Mouse (Mus musculus) subcutaneous adipose tissue, adult 2 months (tissue): ENCODE results near the gene Kxd1. TPM values are rescaled to one million over a fixed set of nuclear protein-coding genes. Genes with fewer than 3 reads are reported as not detected.

Experiments
- polyA plus RNA-seq: library from polyadenylated mRNA; depleted of rRNA; stranded (reverse); fragments of >200 nt; gene quantifications from 2 replicates; pipeline ENCODE4 v1.2.3, GENCODE M21; 2012; ENCODE audit warnings: low replicate concordance; rRNA removed

Kxd1 gene
- polyA plus RNA-seq: 103 and 119 TPM in 2 replicates

DNA sequence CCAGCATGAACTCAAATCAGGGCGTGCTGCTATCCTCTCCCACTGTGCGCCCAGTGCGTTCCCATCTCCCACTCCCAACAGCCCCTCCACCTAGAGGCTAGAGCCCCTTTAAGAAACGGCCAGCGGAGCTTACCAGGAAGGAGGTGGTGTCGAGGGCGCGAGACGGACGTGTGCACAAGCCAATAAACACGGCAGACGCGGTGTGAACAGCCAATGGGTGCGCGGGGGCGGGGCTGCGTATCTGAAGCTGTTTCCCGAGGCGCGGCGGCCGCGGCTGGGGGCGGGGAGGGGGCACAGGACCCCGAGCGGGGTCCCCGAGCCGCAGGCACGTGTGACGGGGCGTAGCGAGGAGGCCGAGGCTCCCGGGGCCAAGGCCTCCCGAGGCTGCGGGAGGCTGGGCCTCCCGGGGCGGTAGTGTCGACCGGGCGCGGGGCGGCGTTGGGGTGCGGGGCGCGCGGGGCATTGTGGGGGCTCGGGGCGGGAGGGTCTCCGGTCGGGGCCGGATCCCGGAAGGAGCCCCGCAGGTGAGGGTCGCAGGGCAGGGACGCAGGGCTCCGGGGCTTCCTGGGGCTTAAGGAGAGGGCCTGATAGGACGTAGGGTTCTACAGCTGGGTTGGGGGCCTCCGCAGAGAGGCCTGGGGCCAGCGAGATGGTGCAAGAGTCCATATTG is at the start of gene Kxd1, which contains the start of gene Fkbp8:
Gene Kxd1 (minus strand): TSS at position 445 of the 670 bp plus-strand sequence.
Gene Fkbp8 (plus strand): TSS at position 213 of the 670 bp plus-strand sequence.

DNA sequence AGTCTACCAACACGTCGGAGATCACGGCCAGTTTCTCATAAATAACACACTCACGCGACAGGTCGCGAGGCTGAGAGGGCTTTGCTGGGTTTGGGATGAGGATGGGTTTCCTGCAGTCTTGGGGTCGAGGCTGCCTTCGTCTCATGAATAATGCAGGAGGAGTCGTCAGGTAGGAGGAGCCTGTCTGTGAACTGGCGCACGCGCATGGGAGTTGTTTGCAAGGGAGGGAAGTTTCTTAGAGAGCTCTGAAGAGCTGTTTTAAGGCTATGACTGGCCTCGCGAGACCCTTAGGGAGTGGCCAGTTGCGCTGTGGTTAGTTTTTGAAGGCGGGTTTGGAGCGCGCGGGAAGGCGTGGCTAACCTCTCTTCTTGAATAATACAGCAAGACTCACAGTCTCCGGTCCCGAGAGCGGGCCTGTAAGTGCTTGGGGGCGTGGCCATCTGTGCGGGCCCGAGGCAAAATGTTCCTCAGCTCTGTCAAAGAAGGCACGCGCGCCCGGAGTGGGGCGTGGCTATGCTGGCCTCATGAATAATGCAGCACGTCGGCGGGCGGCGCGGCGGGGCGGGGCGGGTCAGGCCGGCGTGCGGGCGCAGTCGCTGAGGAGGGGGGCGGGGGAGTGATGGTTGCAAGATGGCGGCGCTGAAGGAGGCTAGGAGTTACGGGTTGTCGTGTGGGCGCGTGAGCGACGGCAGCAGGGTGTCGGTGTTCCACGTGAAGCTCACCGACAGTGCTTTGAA is 11.5 kb upstream of the Kxd1 start, which contains the start of gene Ell:
Gene Ell (plus strand): TSS at position 381 of the 737 bp plus-strand sequence.

DNA sequence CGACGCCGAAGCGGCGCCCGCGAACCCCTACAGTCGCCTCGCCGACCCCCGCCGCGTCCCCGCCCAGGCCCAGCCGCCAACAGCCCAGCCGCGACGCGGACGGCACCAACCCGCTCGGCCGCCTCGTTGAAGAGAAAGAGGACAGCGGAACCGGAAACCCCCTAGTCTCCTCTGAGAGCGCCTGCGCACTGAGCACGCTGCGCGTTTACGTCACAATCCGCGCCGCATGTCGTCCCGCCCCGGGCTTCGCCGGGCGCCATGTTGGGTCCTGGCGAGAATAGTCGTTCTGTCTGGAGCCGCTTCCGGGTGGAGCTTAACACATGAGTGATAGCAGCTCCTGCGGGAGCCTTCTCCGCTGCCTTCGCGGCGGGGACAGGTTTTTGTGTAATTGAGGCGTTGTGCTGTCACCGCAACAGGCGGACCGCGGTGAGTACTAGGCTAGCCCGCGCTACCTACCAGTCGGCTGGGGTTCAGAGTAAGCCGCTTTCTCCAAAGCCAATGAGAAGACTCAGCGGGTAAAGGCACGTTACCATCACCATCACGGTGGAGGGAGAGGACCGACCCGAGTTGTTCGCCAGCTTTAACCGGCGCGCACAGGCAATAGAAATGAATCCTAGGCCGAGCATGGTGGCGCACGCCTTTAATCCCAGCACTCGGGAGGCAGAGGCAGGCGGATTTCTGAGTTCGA is 17.4 kb downstream of the Kxd1 start, which contains the start of gene Uba52:
Gene Uba52 (minus strand): TSS at position 574 of the 688 bp plus-strand sequence.

DNA sequence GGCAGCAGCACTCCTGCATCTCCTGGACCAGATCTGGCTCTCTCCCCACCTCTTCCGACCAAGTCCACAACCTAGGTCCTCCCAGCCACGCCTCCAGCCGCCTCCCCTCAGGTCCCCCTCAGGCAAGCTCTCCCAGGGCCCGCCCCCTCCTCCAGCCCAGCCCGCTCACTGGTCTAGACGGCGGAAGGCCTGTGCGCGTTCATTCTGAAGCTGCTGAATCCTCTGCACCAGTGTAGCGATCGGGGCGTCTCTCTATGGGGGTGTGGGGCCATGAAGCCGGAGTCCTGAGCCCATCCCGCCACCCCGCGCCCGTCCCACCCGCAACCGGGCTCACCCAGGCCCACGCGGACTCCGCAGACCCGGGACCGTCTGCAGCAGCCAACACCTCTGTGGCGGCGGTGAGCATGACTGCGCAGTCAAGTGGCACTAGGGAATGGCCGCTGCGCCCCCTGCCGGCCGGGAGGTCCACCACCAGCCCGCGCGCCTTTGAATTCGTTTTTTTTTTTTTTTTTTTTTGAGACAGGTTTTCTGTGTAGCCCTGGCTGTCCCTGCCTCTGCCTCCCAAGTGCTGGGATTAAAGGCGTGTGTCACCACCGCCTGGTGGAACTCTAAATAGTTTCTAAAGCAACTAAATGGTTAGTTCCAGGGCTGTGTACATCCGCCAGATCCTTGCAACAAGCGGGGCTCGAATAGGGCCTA is 21.3 kb downstream of the Kxd1 start, which contains the start of gene Rex1bd:
Gene Rex1bd (minus strand): TSS at position 425 of the 699 bp plus-strand sequence.

DNA sequence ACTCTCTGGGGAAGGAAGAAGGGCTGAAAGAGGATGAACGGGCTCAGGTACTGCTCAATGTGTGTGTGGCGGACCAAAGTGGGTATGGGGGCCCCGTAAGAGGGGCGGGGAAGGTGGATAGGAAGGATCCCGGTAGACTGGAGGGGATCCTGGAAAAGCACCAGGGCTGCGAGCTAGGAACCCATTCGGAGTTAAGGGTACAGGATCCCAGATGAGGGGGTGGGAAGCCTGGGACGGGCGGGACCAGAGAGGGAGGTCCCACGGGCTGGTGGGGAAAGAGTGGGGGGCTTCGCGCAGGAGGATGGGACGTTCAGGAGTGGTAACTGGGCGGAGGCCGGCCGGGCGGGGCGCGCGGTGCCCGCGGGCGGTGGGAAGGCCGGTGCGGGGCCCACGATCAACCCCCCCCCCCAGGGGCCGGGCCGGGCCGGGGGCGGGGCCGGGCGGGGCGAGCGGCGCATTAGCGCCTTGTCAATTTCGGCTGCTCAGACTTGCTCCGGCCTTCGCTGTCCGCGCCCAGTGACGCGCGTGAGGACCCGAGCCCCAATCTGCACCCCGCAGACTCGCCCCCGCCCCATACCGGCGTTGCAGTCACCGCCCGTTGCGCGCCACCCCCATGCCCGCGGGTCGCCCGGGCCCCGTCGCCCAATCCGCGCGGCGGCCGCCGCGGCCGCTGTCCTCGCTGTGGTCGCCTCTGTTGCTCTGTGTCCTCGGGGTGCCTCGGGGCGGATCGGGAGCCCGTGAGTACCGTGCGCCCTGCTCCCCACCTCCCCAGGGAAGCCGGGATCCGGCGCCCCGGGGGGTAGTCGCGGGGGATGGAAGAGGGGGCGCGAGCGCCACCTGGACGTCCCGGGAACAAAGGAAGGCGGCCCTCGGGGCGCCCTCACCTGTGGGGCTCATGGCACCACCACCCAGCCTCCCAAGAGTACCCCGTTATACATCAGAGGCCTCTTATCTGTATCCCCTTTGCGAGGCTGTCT is 34.8 kb downstream of the Kxd1 start, which contains the start of gene Crlf1:
Gene Crlf1 (plus strand): TSS at position 495 of the 977 bp plus-strand sequence.

DNA sequence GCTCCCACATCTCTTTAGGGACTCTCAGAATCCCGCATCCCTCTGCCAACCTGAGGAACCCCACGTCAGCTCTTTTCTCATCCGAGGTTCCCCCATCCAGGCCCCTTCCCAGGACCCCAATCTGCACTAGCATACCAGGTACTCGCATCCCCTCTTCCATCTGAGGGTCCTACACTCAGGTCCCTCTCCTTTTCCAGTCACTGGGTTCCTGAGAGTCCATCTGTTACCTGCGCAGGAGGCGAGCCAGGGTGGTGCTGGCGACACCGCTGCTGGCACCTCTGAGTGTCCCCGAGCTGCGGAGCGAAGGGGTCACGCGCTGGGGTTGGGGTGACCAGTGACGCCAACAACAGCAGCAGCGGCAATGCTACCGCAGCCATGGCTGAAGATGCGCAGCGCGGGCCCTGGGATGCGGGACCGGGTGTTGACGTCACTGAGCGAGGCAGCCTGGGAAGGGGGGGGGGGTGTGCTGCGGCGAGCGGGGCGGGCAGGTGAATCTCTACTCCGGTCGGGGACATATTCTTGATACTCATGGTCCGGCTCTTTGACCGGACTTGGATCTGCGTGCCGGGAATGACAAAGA is 40.7 kb downstream of the Kxd1 start, which contains the start of gene Tmem59l:
Gene Tmem59l (minus strand): TSS at position 418 of the 580 bp plus-strand sequence.

DNA sequence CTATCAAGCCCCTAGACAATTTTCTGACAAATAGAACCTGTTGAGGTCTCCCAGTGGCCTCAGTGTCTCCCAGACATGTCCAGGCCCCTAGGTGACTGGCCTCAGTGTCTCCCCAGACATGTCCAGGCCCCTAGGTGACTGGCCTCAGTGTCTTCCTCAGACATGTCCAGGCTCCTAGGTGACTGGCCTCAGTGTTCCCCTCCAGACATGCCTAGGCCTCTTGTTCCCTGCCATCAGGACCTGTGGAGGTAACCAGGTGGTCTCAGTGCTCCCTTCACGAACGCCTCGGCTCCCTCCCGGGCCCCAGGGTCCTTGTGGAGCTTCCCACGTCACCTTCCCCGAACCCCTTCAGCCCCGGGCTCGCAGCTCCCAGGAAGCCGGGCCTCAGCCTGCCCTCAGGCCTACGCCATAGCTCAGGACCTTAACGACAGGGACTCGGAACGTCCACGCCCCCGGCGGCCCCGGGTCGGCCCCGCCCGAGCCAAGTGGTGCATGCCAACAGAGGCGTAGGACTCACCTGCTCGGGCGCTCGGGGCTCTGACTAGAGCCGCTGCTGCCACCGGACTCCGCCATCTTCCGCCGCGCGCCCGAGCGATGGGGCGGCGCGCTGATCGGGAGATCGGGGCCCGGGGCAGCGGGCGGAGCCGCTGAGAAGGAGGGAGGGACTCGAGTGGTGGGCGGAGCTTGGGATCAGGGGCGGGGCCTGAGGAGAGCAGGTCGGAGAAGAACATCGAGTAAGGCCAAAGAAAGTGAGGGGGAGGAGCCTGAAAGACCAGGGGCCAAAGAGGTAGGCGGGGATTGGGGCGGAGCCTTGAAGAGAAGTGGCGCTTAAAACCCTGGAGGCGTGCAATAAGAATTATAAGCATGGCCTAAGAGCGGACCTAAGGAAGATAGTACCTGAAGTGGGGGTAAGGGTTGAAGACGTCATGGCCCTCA is 51.2 kb downstream of the Kxd1 start, which contains the start of gene Klhl26:
Gene Klhl26 (minus strand): TSS at position 636 of the 936 bp plus-strand sequence.

Other genes with a start within 250 kb of the Kxd1 start
- gene Homer3, start 245.1 kb downstream of the Kxd1 start, polyA plus RNA-seq: 41.4 and 54.4 TPM in 2 replicates
- gene Ddx49, start 225.5 kb downstream of the Kxd1 start, polyA plus RNA-seq: 39.0 and 64.2 TPM in 2 replicates
- 327 and 352 TPM in 2 replicates for gene Cope, start 225.4 kb downstream of the Kxd1 start, polyA plus RNA-seq
- gene Cers1, start 212.2 kb downstream of the Kxd1 start, polyA plus RNA-seq: 1.3 and 8.5 TPM in 2 replicates
- gene Gdf1, start 198.1 kb downstream of the Kxd1 start, polyA plus RNA-seq: 0.53 and 1.3 TPM in 2 replicates
- gene Upf1, start 174.7 kb downstream of the Kxd1 start, polyA plus RNA-seq: 24.6 and 43.5 TPM in 2 replicates
- 1.2 TPM in 2 replicates for gene Comp, start 154.4 kb downstream of the Kxd1 start, polyA plus RNA-seq
- 13.5 and 36.3 TPM in 2 replicates for gene Crtc1, start 88.4 kb downstream of the Kxd1 start, polyA plus RNA-seq
- gene Klhl26, start 51.0 kb downstream of the Kxd1 start, polyA plus RNA-seq: 34.4 and 65.1 TPM in 2 replicates
- gene Tmem59l, start 40.6 kb downstream of the Kxd1 start, polyA plus RNA-seq: 7.8 TPM in 1 of 2 replicates, not detected in the other
- 2.6 and 5.6 TPM in 2 replicates for gene Crlf1, start 34.8 kb downstream of the Kxd1 start, polyA plus RNA-seq
- 210 and 310 TPM in 2 replicates for gene Rex1bd, start 21.2 kb downstream of the Kxd1 start, polyA plus RNA-seq
- 477 and 704 TPM in 2 replicates for gene Uba52, start 17.2 kb downstream of the Kxd1 start, polyA plus RNA-seq
- gene Fkbp8, start 232 bp downstream of the Kxd1 start, polyA plus RNA-seq: 427 and 435 TPM in 2 replicates
- 20.7 and 31.8 TPM in 2 replicates for gene Ell, start 11.5 kb upstream of the Kxd1 start, polyA plus RNA-seq
- 69.7 and 218 TPM in 2 replicates for gene Isyna1, start 66.4 kb upstream of the Kxd1 start, polyA plus RNA-seq
- gene Ssbp4, start 80.9 kb upstream of the Kxd1 start, polyA plus RNA-seq: 125 and 281 TPM in 2 replicates
- gene Lrrc25, start 88.2 kb upstream of the Kxd1 start, polyA plus RNA-seq: 10.8 and 19.8 TPM in 2 replicates
- gene Gdf15, start 104.5 kb upstream of the Kxd1 start, polyA plus RNA-seq: 1.6 and 3.3 TPM in 2 replicates
- gene Pgpep1, start 132.4 kb upstream of the Kxd1 start, polyA plus RNA-seq: 37.1 and 48.1 TPM in 2 replicates
- gene Lsm4, start 145.3 kb upstream of the Kxd1 start, polyA plus RNA-seq: 50.4 and 106 TPM in 2 replicates
- 135 and 458 TPM in 2 replicates for gene Jund, start 171.0 kb upstream of the Kxd1 start, polyA plus RNA-seq
- gene Iqcn, start 175.5 kb upstream of the Kxd1 start, polyA plus RNA-seq: 0.03 TPM in 1 of 2 replicates, not detected in the other
- gene Gm3336, start 190.6 kb upstream of the Kxd1 start, polyA plus RNA-seq: 0.13 TPM in 1 of 2 replicates, not detected in the other
- 6.5 and 17.1 TPM in 2 replicates for gene Pde4c, start 195.8 kb upstream of the Kxd1 start, polyA plus RNA-seq
- gene Rab3a, start 226.7 kb upstream of the Kxd1 start, polyA plus RNA-seq: 34.5 and 43.4 TPM in 2 replicates
- gene Mpv17l2, start 233.0 kb upstream of the Kxd1 start, polyA plus RNA-seq: 89.6 and 146 TPM in 2 replicates
- 96.1 and 136 TPM in 2 replicates for gene Pik3r2, start 248.8 kb upstream of the Kxd1 start, polyA plus RNA-seq